Mouse (Mus musculus) heart, adult 2 months (tissue): ENCODE measurements around the gene Utf1.

Experiments used
- CTCF ChIP-seq: fragments of 200-600 bp; IDR thresholded peaks from 2 replicates; pipeline ENCODE4 v1.8.1; 2022; ENCODE audit warnings: antibody characterized with exemption, mild to moderate bottlenecking, moderate library complexity
- EP300 ChIP-seq: fragments of 200-500 bp; IDR thresholded peaks from 2 replicates; pipeline ENCODE4 v1.6.1; 2011; ENCODE audit warnings: low read depth, low read length, control low read depth; ENCODE audit not compliant: insufficient read depth
- POLR2A ChIP-seq: fragments of 200-500 bp; IDR thresholded peaks from 2 replicates; pipeline ENCODE4 v1.6.1; 2011; ENCODE audit warnings: mild to moderate bottlenecking, low read depth, low read length, control low read depth; ENCODE audit not compliant: insufficient read depth

- no peak for TF ChIP-seq POLR2A
- no peak for TF ChIP-seq CTCF
- TF ChIP-seq EP300 = no peak
Observed at GRCm38 (mm10) chr7:139967175-139967574, 23.6 kb downstream of the Utf1 start.
